Mouse (Mus musculus) embryonic facial prominence, embryonic 11.5 days (tissue): ENCODE results near the gene Cisd1. TPM values are rescaled to one million over a fixed set of nuclear protein-coding genes. Genes with fewer than 3 reads are reported as not detected.
"Not testable (repeated sequence)": the region's sequence is repeated elsewhere in the genome, so short reads cannot be mapped to it uniquely, and the experiment has no call there.

Experiments used
- ATAC-seq: fragments of 200-750 bp; cut with Nextera tagmentation; replicated peaks from 2 replicates; pipeline ENCODE4 v1.8.0; 2017; ENCODE audit warnings: low read depth; ENCODE audit not compliant: insufficient number of reproducible peaks, low FRiP score, low TSS enrichment
- DNase-seq: peaks from one replicate; pipeline ENCODE4 v3.0.0-alpha.2; 2015; ENCODE audit warnings: low spot score
- H3K27ac ChIP-seq: fragments of 300-500 bp; sonication (generic); replicated peaks from 2 replicates; pipeline ENCODE4 v1.5.1; 2014; ENCODE audit warnings: mild to moderate bottlenecking, low read depth, low read length, control low read depth
- H3K27me3 ChIP-seq: fragments of 300-500 bp; sonication (generic); 2 replicates; pipeline ENCODE4 v1.6.1; 2014; ENCODE audit warnings: mild to moderate bottlenecking, low read length, moderate library complexity, mixed read lengths; ENCODE audit not compliant: control insufficient read depth, insufficient read depth
- H3K36me3 ChIP-seq: fragments of 300-500 bp; sonication (generic); replicated peaks from 2 replicates; pipeline ENCODE4 v1.6.1; 2014; ENCODE audit warnings: low read depth, mild to moderate bottlenecking, low read length, moderate library complexity, mixed read lengths; ENCODE audit not compliant: control insufficient read depth, insufficient read depth
- H3K4me1 ChIP-seq: fragments of 300-500 bp; sonication (generic); 2 replicates; pipeline ENCODE4 v1.6.1; 2014; ENCODE audit warnings: low read length, mixed read lengths; ENCODE audit not compliant: control insufficient read depth, insufficient read depth
- H3K4me2 ChIP-seq: fragments of 300-500 bp; sonication (generic); 2 replicates; pipeline ENCODE4 v1.6.1; 2014; ENCODE audit warnings: low read depth, mild to moderate bottlenecking, control low read depth, low read length, moderate library complexity
- H3K4me3 ChIP-seq: fragments of 300-500 bp; sonication (generic); 2 replicates; pipeline ENCODE4 v1.5.1; 2014; ENCODE audit warnings: low read depth, low read length, control low read depth
- H3K9ac ChIP-seq: fragments of 300-500 bp; sonication (generic); replicated peaks from 2 replicates; pipeline ENCODE4 v1.6.1; 2014; ENCODE audit warnings: mild to moderate bottlenecking, control low read depth, low read length
- H3K9me3 ChIP-seq: fragments of 300-500 bp; sonication (generic); replicated peaks from 2 replicates; pipeline ENCODE4 v1.6.1; 2016; ENCODE audit warnings: mild to moderate bottlenecking, low read length, inconsistent platforms, mixed read lengths; ENCODE audit not compliant: control insufficient read depth
- WGBS: fragments of 180-500 bp; shearing (Covaris S2); extraction: QIAGEN DNeasy Blood & Tissue Kit; methylation state at CpG from one replicate; pipeline ENCODE4 v1.1.7; 2014; 5-methylcytosine and 5-hydroxymethylcytosine counted together
- polyA plus RNA-seq: library from polyadenylated mRNA; unstranded; fragments of >200 nt; fragmentation: Nextera tagmentation; extraction: Ambion mirVana; gene quantifications from 2 replicates; pipeline ENCODE4 v1.2.1, GENCODE M21; 2014

The Cisd1 gene
- polyA plus RNA-seq, result 121 and 128 TPM in 2 replicates

GRCm38 (mm10) chr10:71344579-71345143 is at the start of gene Cisd1:
Gene Cisd1 (minus strand): TSS chr10:71344954.
- DNase-seq (peak; percentile 94), ATAC-seq (peak; percentile 68)
- WGBS, result under 1% methylated on average over 40 of the region's 60 CpGs
- H3K9ac ChIP-seq, result peak within 1 kb of the TSS; percentile 77
- no peaks in the 10 kb centered on the region for H3K4me1 ChIP-seq
- H3K27me3 ChIP-seq, result no peaks in the 10 kb centered on the region
- H3K27ac ChIP-seq, result no peak within 1 kb of the TSS; the same call in 1 of the 2 replicates
- H3K36me3 ChIP-seq, result no peaks in the 10 kb centered on the region
- H3K4me3 ChIP-seq, result peak within 1 kb of the TSS; percentile 67
- H3K4me2 ChIP-seq, result peak within 1 kb of the TSS; percentile 49
- H3K9me3 ChIP-seq, result no peaks in the 10 kb centered on the region

- H3K27me3 ChIP-seq, result no peaks in the 10 kb centered on the region
- no peaks in the 10 kb centered on the region for H3K36me3 ChIP-seq
- DNase-seq, result no peak
- no peak overlapping the region for H3K4me2 ChIP-seq
- H3K9ac ChIP-seq, result no peak overlapping the region
- H3K4me1 ChIP-seq, result no peaks in the 10 kb centered on the region
- H3K9me3 ChIP-seq, result no peaks in the 10 kb centered on the region
- WGBS, result 87% methylated on average over 5 of the region's 5 CpGs
- ATAC-seq, result no peak
- no peak overlapping the region for H3K4me3 ChIP-seq
- H3K27ac ChIP-seq, result no peak overlapping the region
Measured at GRCm38 (mm10) chr10:71389311-71389710, 44.6 kb upstream of the Cisd1 start.

GRCm38 (mm10) chr10:71384159-71385044 is 39.6 kb upstream of the Cisd1 start:
- no peak overlapping the region for H3K4me2 ChIP-seq
- H3K4me3 ChIP-seq, result no peak overlapping the region
- WGBS, result 72% methylated on average over 19 of the region's 19 CpGs
- H3K9ac ChIP-seq, result no peak overlapping the region
- H3K4me1 ChIP-seq, result no peaks in the 10 kb centered on the region
- no peaks in the 10 kb centered on the region for H3K36me3 ChIP-seq
- H3K27ac ChIP-seq, result no peak overlapping the region
- H3K27me3 ChIP-seq, result no peaks in the 10 kb centered on the region
- ATAC-seq (no peak), DNase-seq (no peak)
- no peaks in the 10 kb centered on the region for H3K9me3 ChIP-seq

- H3K36me3 ChIP-seq, H3K27ac ChIP-seq, DNase-seq, H3K4me1 ChIP-seq, H3K9ac ChIP-seq, H3K4me3 ChIP-seq, H3K27me3 ChIP-seq, ATAC-seq, H3K4me2 ChIP-seq, H3K9me3 ChIP-seq: not testable (repeated sequence)
- WGBS, result 83% methylated on average over 6 of the region's 6 CpGs
Measured at GRCm38 (mm10) chr10:71383552-71383924, 38.8 kb upstream of the Cisd1 start.

- Histone ChIP-seq H3K9ac (no peak overlapping the region), H3K27ac (no peak overlapping the region), H3K36me3 (no peaks in the 10 kb centered on the region), H3K9me3 (no peaks in the 10 kb centered on the region), H3K27me3 (no peaks in the 10 kb centered on the region), H3K4me3 (no peak overlapping the region), H3K4me2 (no peak overlapping the region), H3K4me1 (no peaks in the 10 kb centered on the region)
- 74% methylated on average over 8 of the region's 8 CpGs for WGBS
- ATAC-seq (no peak), DNase-seq (no peak)
Measured at GRCm38 (mm10) chr10:71382858-71383551, 38.3 kb upstream of the Cisd1 start.

- H3K27me3 ChIP-seq, result no peaks in the 10 kb centered on the region
- no peak overlapping the region for H3K27ac ChIP-seq
- H3K36me3 ChIP-seq, result no peaks in the 10 kb centered on the region
- H3K4me1 ChIP-seq, result no peaks in the 10 kb centered on the region
- 81% methylated on average over 7 of the region's 7 CpGs for WGBS
- DNase-seq (no peak), ATAC-seq (no peak)
- no peak overlapping the region for H3K4me3 ChIP-seq
- no peak overlapping the region for H3K9ac ChIP-seq
- no peak overlapping the region for H3K4me2 ChIP-seq
- no peaks in the 10 kb centered on the region for H3K9me3 ChIP-seq
Measured at GRCm38 (mm10) chr10:71382109-71382508, 37.4 kb upstream of the Cisd1 start.

GRCm38 (mm10) chr10:71381471-71382033 is 36.8 kb upstream of the Cisd1 start:
- Histone ChIP-seq H3K4me2 (no peak overlapping the region), H3K36me3 (no peaks in the 10 kb centered on the region), H3K27ac (no peak overlapping the region), H3K9ac (no peak overlapping the region), H3K9me3 (no peaks in the 10 kb centered on the region), H3K4me3 (no peak overlapping the region), H3K27me3 (no peaks in the 10 kb centered on the region), H3K4me1 (no peaks in the 10 kb centered on the region)
- WGBS, result 91% methylated on average over 29 of the region's 29 CpGs
- DNase-seq (no peak), ATAC-seq (no peak)
